ENCODE assay signal across 9 mouse cellular contexts in genomic region chr19:5365751-5366150, GRCm38 (mm10). TPM values are rescaled to one million over a fixed set of nuclear protein-coding genes. Genes with fewer than 3 reads are reported as not detected.
DNase-seq lines count a peak whose midpoint lies in the region; ATAC-seq and TF ChIP-seq lines count a peak whose summit lies in the region.
"Had no signal": no experiment of that assay in that cellular context is flagged by ENCODE, and none has a peak within 500 bp of the region (broad histone marks: within the 10 kb centered on the region; RNA-seq: fewer than 3 reads in every experiment).

No protein-coding gene starts in this region.

- peaks cover 4% of the 10 kb centered on the region for H3K4me1 ChIP-seq in spleen, adult 2 months (ENCODE audit: control insufficient read depth, insufficient read depth, insufficient read length)
- peaks cover 20% of the 10 kb centered on the region for H3K4me1 ChIP-seq in limb, embryonic 10.5 days
- peaks cover 17% of the 10 kb centered on the region for H3K4me1 ChIP-seq in stomach, embryonic 14.5 days (ENCODE audit: control insufficient read depth, insufficient read depth, low read length)

- peak overlapping the region; percentile 36; the same call in 1 of the 2 replicates for H3K27ac ChIP-seq in spleen, adult 2 months (ENCODE audit: insufficient read depth, low read length)
- H3K27ac ChIP-seq in limb, embryonic 10.5 days, result peak overlapping the region; percentile 98
- peak overlapping the region; percentile 95; the same call in 1 of the 2 replicates for H3K27ac ChIP-seq in stomach, embryonic 14.5 days (ENCODE audit: low read length)

- peak overlapping the region; percentile 73 for H3K9ac ChIP-seq in stomach, embryonic 14.5 days (replicated peaks; ENCODE audit: low read depth, low read length)

- H3K4me3 ChIP-seq in spleen, adult 2 months (ENCODE audit: extremely low read depth, insufficient read depth, insufficient read length), result peak overlapping the region; percentile 100
- peak overlapping the region; percentile 94 for H3K4me3 ChIP-seq in limb, embryonic 10.5 days
- peak overlapping the region; percentile 98 for H3K4me3 ChIP-seq in stomach, embryonic 14.5 days (ENCODE audit: low read depth, low read length)

- peak overlapping the region; percentile 80 for H3K4me2 ChIP-seq in stomach, embryonic 14.5 days (replicated peaks; ENCODE audit: low read depth, low read length)

- no peak for ATAC-seq in stomach, embryonic 14.5 days (ENCODE audit: insufficient number of reproducible peaks, insufficient read depth, low FRiP score, low read depth)

- H3K27me3 ChIP-seq in spleen, adult 2 months (ENCODE audit: control insufficient read depth, insufficient read depth, low read length), result no peaks in the 10 kb centered on the region
- no peaks in the 10 kb centered on the region for H3K27me3 ChIP-seq in limb, embryonic 10.5 days (ENCODE audit: low read depth, poor library complexity, severe bottlenecking)
- no peaks in the 10 kb centered on the region for H3K27me3 ChIP-seq in stomach, embryonic 14.5 days (ENCODE audit: control insufficient read depth, insufficient read depth, low read length)

- no peak for TF ChIP-seq CTCF in spleen, adult 2 months (IDR thresholded peaks at IDR 0.05; ENCODE audit: extremely low read depth, insufficient read depth, insufficient read length, insufficient replicate concordance)

- TF ChIP-seq POLR2A in spleen, adult 2 months (IDR thresholded peaks at IDR 0.05; ENCODE audit: low read depth, low read length), result no peak

- peaks cover 21% of the 10 kb centered on the region for H3K36me3 ChIP-seq in spleen, adult 2 months (ENCODE audit: control insufficient read depth, insufficient read depth, low read length)
- H3K36me3 ChIP-seq in limb, embryonic 10.5 days, result peaks cover 56% of the 10 kb centered on the region
- peaks cover 41% of the 10 kb centered on the region for H3K36me3 ChIP-seq in stomach, embryonic 14.5 days (ENCODE audit: control insufficient read depth, insufficient read depth, low read length)

- no peaks in the 10 kb centered on the region for H3K9me3 ChIP-seq in limb, embryonic 10.5 days (replicated peaks)
- no peaks in the 10 kb centered on the region for H3K9me3 ChIP-seq in stomach, embryonic 14.5 days (ENCODE audit: control insufficient read depth, low read depth, low read length)

- DNase-seq in cerebellum, adult 9-10 months, result peak; percentile 42
- no peak for DNase-seq in cerebellum, postnatal 4 days (ENCODE audit: low spot score in 2 of 2)
- no peak for DNase-seq in spleen, adult 2 months (ENCODE audit: low read depth in 1 of 2, low spot score in 2 of 2)
- no peak for DNase-seq in spleen, postnatal 14 days (ENCODE audit: low spot score in 2 of 2)
- DNase-seq in limb, embryonic 10.5 days (ENCODE audit: low spot score), result no peak
- DNase-seq in layer of hippocampus, adult 8-10 months (ENCODE audit: low spot score in 2 of 2), result no peak
- DNase-seq in cerebellum, adult 11 months, result no peak

- WGBS in spleen, adult 2 months, result 5% methylated on average over 11 of the region's 11 CpGs
- 20% methylated on average over 11 of the region's 11 CpGs for WGBS in limb, embryonic 10.5 days
- WGBS in stomach, embryonic 14.5 days, result 20% methylated on average over 11 of the region's 11 CpGs

RNA-seq across cellular contexts. Expression of gene Eif1ad, which starts 0.8 kb away (rescaled TPM):
- polyA plus RNA-seq in spleen, adult 2 months (2012; rRNA removed), result 17.4 and 20.0 TPM in 2 replicates
- polyA plus RNA-seq in limb, embryonic 10.5 days (2016; fragmentation: Nextera tagmentation; extraction: Ambion mirVana), result 99.4 and 109 TPM in 2 replicates
- polyA plus RNA-seq in stomach, embryonic 14.5 days (2014; fragmentation: Nextera tagmentation; extraction: Ambion mirVana), result 44.3 and 45.9 TPM in 2 replicates
- total RNA-seq in layer of hippocampus, adult 8-10 months (2022), result 10 to 100 TPM; 18.6 to 27.4 (median 23.1) TPM

RNA-seq across cellular contexts. Expression of gene Banf1, which starts 1.2 kb away (rescaled TPM):
- 72.0 and 79.8 TPM in 2 replicates for polyA plus RNA-seq in spleen, adult 2 months (2012; rRNA removed)
- polyA plus RNA-seq in limb, embryonic 10.5 days (2016; fragmentation: Nextera tagmentation; extraction: Ambion mirVana), result 607 and 678 TPM in 2 replicates
- 434 and 456 TPM in 2 replicates for polyA plus RNA-seq in stomach, embryonic 14.5 days (2014; fragmentation: Nextera tagmentation; extraction: Ambion mirVana)
- 10 to 100 TPM; 74.1 to 85.8 (median 76.2) TPM for total RNA-seq in layer of hippocampus, adult 8-10 months (2022)

RNA-seq across cellular contexts. Expression of gene Cst6, which starts 16.4 kb away (rescaled TPM):
- polyA plus RNA-seq in spleen, adult 2 months (2012; rRNA removed), result 0.32 and 0.82 TPM in 2 replicates
- polyA plus RNA-seq in limb, embryonic 10.5 days (2016; fragmentation: Nextera tagmentation; extraction: Ambion mirVana), result 0.26 and 1.1 TPM in 2 replicates
- 0.78 and 1.5 TPM in 2 replicates for polyA plus RNA-seq in stomach, embryonic 14.5 days (2014; fragmentation: Nextera tagmentation; extraction: Ambion mirVana)
- 10 to 100 TPM; 10.8 to 18.1 (median 12.5) TPM for total RNA-seq in layer of hippocampus, adult 8-10 months (2022)

RNA-seq across cellular contexts. Expression of gene Sart1, which starts 22.8 kb away (rescaled TPM):
- 19.2 and 27.3 TPM in 2 replicates for polyA plus RNA-seq in spleen, adult 2 months (2012; rRNA removed)
- polyA plus RNA-seq in limb, embryonic 10.5 days (2016; fragmentation: Nextera tagmentation; extraction: Ambion mirVana), result 103 and 111 TPM in 2 replicates
- polyA plus RNA-seq in stomach, embryonic 14.5 days (2014; fragmentation: Nextera tagmentation; extraction: Ambion mirVana), result 56.3 and 65.0 TPM in 2 replicates
- 100 to 1,000 TPM; 103 to 120 (median 114) TPM for total RNA-seq in layer of hippocampus, adult 8-10 months (2022)

RNA-seq across cellular contexts. Expression of gene Catsper1, which starts 30.2 kb away (rescaled TPM):
- polyA plus RNA-seq in spleen, adult 2 months (2012; rRNA removed), result not detected in 2 replicates
- not detected in 2 replicates for polyA plus RNA-seq in limb, embryonic 10.5 days (2016; fragmentation: Nextera tagmentation; extraction: Ambion mirVana)
- not detected in 2 replicates for polyA plus RNA-seq in stomach, embryonic 14.5 days (2014; fragmentation: Nextera tagmentation; extraction: Ambion mirVana)
- total RNA-seq in layer of hippocampus, adult 8-10 months (2022), result not detected
- total RNA-seq: hematopoietic stem cell, adult 5-6 weeks had no signal

Comparison
In these comparisons a context has a peak if more than half of its experiments do, and no peak if none do; other contexts are left out.
1. H3K27ac ChIP-seq: peak in every context shown above with its lines; median percentile 98 in limb, embryonic 10.5 days; 95 in stomach, embryonic 14.5 days; 36 in spleen, adult 2 months.